Mouse (Mus musculus) B cell, adult 2 months (primary cell): ENCODE measurements at regions not wholly inside any gene's neighbourhood (a gene's known extent, or its start where the extent isn't known, plus 50 kb on each side); places are given as distances from the start of the nearest gene placed in this dataset.

Experiments
- DNase-seq, 2 experiments: peaks; one replicate each; pipeline ENCODE4 v3.0.0; 2022

DNA sequence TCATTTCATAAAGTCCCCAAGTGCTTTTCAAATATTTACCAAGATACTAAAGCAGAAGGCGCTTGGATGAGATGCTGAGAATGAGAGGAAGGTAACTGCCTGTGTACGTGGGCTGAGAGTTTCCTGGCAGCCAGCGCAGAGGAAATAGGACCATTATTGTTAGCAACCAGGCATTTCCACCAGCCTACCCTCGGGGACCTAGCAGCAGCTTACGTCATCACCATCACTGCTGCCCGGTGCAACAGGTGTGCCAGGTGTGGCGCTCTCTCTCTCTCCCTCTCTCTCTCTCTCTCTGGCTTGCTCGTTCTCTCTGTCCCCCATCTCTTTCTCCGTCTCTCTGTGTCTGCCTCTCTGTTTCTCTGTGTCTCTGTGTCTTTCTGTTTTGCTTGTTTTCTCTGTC lies 55.1 kb upstream of the Fam222a start:
- peak; percentile 19 to 22 for DNase-seq

DNA sequence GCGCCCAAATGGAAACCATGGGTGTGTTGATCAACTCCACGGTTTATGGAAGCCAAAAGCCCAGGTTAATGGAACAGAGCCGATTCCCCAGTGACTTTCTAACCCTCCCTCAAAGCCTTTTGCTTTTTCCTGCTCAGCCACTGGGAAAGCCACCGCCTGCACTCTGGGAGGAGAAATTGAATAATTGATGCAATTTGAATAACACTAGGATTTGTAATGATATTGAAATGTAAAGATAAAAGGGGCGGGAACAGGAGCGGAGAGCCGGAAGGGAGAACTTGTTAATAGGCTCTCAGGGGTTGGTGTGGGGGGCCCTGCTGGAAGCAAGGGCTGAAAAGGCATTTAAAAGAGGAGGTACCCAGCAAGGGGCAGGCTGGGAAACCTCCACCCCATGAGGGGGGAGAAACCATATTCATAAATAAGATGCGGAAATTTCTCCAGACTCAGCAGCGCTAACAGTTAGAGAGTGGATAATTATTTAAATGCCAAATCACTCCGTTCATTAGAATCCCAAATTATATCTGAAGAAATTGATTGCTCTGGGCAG lies 53.8 kb upstream of the Fam222a start:
- DNase-seq: no peak

DNA sequence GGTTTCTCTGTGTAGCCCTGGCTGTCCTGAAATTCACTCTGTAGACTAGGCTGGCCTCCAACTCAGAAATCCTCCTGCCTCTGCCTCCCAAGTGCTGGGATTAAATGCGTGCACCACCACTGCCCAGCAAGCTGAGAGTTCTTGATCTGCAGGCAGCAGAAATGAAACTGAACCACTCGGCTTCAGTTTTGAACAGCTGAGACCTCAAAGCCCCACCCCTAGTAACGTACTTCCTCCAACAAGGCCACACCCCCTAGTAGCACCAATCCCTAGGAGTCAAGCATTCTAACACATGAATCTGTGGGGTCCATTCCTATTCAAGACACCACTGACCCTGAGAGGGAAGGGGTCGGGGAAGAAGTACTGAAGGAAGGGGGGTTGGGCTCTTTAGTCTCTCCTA lies 50.8 kb upstream of the Fam222a start:
- DNase-seq: no peak

DNA sequence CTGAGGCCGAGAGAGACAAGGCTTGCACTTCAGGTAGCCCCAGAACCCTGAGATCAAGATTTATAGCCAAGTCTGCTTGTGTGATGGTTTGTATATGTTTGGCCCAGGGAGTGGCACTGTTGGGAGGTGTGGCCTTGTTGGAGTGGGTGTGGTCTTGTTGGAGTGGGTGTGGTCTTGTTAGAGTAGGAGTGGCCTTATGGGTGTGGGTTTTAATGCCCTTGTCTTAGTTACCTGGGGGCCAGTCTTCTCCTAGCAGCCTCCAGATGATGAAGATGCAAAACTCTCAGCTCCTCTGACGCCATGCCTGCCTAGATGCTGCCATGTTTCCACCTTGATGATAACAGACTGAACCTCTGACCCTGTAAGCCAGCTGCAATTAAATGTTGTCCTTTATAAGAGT lies 49.8 kb upstream of the Fam222a start:
- DNase-seq: no peak
